Mouse (Mus musculus): Measurements from ENCODE around the gene Ppp6r3.

DNA sequence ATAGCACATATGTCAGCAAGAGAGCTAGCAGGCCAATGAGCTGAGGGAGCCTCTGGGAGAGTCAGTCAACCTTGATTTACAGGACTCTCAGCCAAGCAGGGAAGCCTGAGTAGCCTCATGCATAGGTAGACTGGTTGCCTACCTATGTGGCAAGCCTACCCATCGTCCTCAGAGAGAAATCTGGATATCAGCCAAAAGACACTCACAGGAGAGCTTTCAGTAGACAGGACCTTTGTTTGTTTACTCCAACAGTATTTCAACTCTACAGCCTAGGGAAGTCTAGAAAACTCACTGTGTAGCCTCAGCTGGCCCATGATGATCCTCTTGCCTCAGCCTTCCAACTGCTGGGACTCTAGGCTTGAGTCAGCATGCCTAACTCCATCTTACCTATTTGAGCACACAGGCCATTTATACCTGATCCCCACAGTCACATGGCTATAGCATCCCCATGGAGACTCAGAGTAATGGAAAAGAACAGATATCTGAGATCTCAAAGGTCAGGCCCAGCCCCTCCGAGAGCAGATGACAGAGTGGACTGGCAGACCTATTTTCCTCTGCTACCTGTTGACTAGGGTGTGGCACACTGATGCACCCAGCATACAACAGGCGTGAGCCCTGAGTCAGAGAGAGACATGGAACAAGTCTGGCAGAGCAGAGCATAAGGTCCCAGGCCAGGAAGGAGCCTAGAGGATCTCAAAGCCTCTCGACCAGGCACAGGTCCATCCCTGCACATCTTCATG is 37.2 kb upstream of the Ppp6r3 start:
- TF ChIP-seq CTCF (IDR thresholded peaks at IDR 0.05; ENCODE audit: low read depth), result no peak
- TF ChIP-seq EP300 (IDR thresholded peaks at IDR 0.05; ENCODE audit: low read depth), result no peak

All from heart, postnatal 0 days (tissue).